Mouse (Mus musculus) heart, postnatal 0 days (tissue): ENCODE measurements around the gene Colq. TPM values are rescaled to one million over a fixed set of nuclear protein-coding genes. Genes with fewer than 3 reads are reported as not detected.

Experiments used
- ATAC-seq: fragments of 200-750 bp; cut with Nextera tagmentation; 2 replicates; pipeline ENCODE4 v1.8.0; 2017; ENCODE audit warnings: low read depth, moderate number of reproducible peaks, moderate library complexity; ENCODE audit not compliant: insufficient read depth
- DNase-seq: peaks from one replicate; pipeline ENCODE4 v3.0.0-alpha.2; 2016; ENCODE audit warnings: low spot score
- H3K27ac ChIP-seq: fragments of 300-500 bp; sonication (generic); 2 replicates; pipeline ENCODE4 v1.5.1; 2014; ENCODE audit warnings: low read depth, mild to moderate bottlenecking
- H3K27me3 ChIP-seq: fragments of 300-500 bp; sonication (generic); 2 replicates; pipeline ENCODE4 v1.6.1; 2014; ENCODE audit warnings: low read length, mixed read lengths; ENCODE audit not compliant: control insufficient read depth, insufficient read depth
- H3K36me3 ChIP-seq: fragments of 300-500 bp; sonication (generic); replicated peaks from 2 replicates; pipeline ENCODE4 v1.6.1; 2014; ENCODE audit warnings: low read length, mixed read lengths; ENCODE audit not compliant: control insufficient read depth, insufficient read depth
- H3K4me1 ChIP-seq: fragments of 300-500 bp; sonication (generic); 2 replicates; pipeline ENCODE4 v1.6.1; 2014; ENCODE audit warnings: antibody characterized with exemption; ENCODE audit not compliant: control insufficient read depth, insufficient read depth
- H3K4me2 ChIP-seq: fragments of 300-500 bp; sonication (generic); 2 replicates; pipeline ENCODE4 v1.6.1; 2014; ENCODE audit warnings: low read depth, mild to moderate bottlenecking, low read length, moderate library complexity
- H3K4me3 ChIP-seq: fragments of 300-500 bp; sonication (generic); 2 replicates; pipeline ENCODE4 v1.5.1; 2014; ENCODE audit warnings: low read depth, low read length
- H3K9ac ChIP-seq: fragments of 300-500 bp; sonication (generic); replicated peaks from 2 replicates; pipeline ENCODE4 v1.6.1; 2014; ENCODE audit warnings: low read depth, low read length, mixed read lengths
- H3K9me3 ChIP-seq: fragments of 300-500 bp; sonication (generic); replicated peaks from 2 replicates; pipeline ENCODE4 v1.6.1; 2016; ENCODE audit warnings: low read length; ENCODE audit not compliant: control insufficient read depth
- CTCF ChIP-seq: IDR thresholded peaks from 2 replicates; pipeline ENCODE4 v1.5.1; 2016; ENCODE audit warnings: antibody characterized with exemption, control low read depth, low read depth
- EP300 ChIP-seq: IDR thresholded peaks from 2 replicates; pipeline ENCODE4 v1.6.1; 2016; ENCODE audit warnings: antibody characterized with exemption, low read depth
- WGBS: fragments of 180-500 bp; shearing (Covaris S2); extraction: QIAGEN DNeasy Blood & Tissue Kit; methylation state at CpG from one replicate; pipeline ENCODE4 v1.1.7; 2014; 5-methylcytosine and 5-hydroxymethylcytosine counted together
- polyA plus RNA-seq: library from polyadenylated mRNA; unstranded; fragments of >200 nt; fragmentation: Nextera tagmentation; extraction: Ambion mirVana; gene quantifications from 2 replicates; pipeline ENCODE4 v1.2.1, GENCODE M21; 2015
- total RNA-seq: library from RNA; depleted of rRNA; stranded (reverse); fragments of >200 nt; gene quantifications from 2 replicates; pipeline ENCODE4 v1.2.3, GENCODE M21; 2014; ENCODE audit warnings: low replicate concordance; rRNA removed

The Colq gene
- total RNA-seq (13.8 and 16.4 TPM in 2 replicates), polyA plus RNA-seq (7.5 and 7.9 TPM in 2 replicates)

GRCm38 (mm10) chr14:31591243-31591642 is at the start of gene Colq:
Gene Colq, minus strand, starts transcription at chr14:31591343.
- ATAC-seq (no peak), DNase-seq (no peak)
- no peak within 1 kb of the TSS for H3K4me2 ChIP-seq
- no peak within 1 kb of the TSS for H3K9ac ChIP-seq
- H3K4me1 ChIP-seq = no peaks in the 10 kb centered on the region
- no peaks in the 10 kb centered on the region for H3K9me3 ChIP-seq
- no peak within 1 kb of the TSS for H3K4me3 ChIP-seq
- no peaks in the 10 kb centered on the region for H3K27me3 ChIP-seq
- 77% methylated on average over 3 of the region's 3 CpGs for WGBS
- TF ChIP-seq CTCF (no peak), EP300 (no peak)
- H3K36me3 ChIP-seq = no peaks in the 10 kb centered on the region
- no peak within 1 kb of the TSS for H3K27ac ChIP-seq

GRCm38 (mm10) chr14:31640346-31640889 is 49.3 kb upstream of the Colq start, which contains the start of gene Gm49387:
Gene Gm49387, minus strand, starts transcription at chr14:31640878.
- TF ChIP-seq CTCF = no peak
- TF ChIP-seq EP300 = no peak
- H3K27me3 ChIP-seq = no peaks in the 10 kb centered on the region
- H3K4me3 ChIP-seq = peak within 1 kb of the TSS; percentile 78
- peak within 1 kb of the TSS; percentile 92 for H3K4me2 ChIP-seq
- no peaks in the 10 kb centered on the region for H3K36me3 ChIP-seq
- H3K9ac ChIP-seq = peak within 1 kb of the TSS; percentile 72
- peak within 1 kb of the TSS; percentile 81 for H3K27ac ChIP-seq
- H3K4me1 ChIP-seq = peaks cover 14% of the 10 kb centered on the region
- ATAC-seq (peak; percentile 22), DNase-seq (no peak)
- no peaks in the 10 kb centered on the region for H3K9me3 ChIP-seq
- WGBS = 4% methylated on average over 26 of the region's 26 CpGs

- no peaks in the 10 kb centered on the region for H3K36me3 ChIP-seq
- TF ChIP-seq CTCF = no peak
- no peak for TF ChIP-seq EP300
- no peak overlapping the region for H3K4me3 ChIP-seq
- DNase-seq (no peak), ATAC-seq (no peak)
- H3K27ac ChIP-seq = no peak overlapping the region
- no peaks in the 10 kb centered on the region for H3K4me1 ChIP-seq
- WGBS = 73% methylated on average over 7 of the region's 7 CpGs
- no peak overlapping the region for H3K4me2 ChIP-seq
- no peak overlapping the region for H3K9ac ChIP-seq
- no peaks in the 10 kb centered on the region for H3K27me3 ChIP-seq
- H3K9me3 ChIP-seq = no peaks in the 10 kb centered on the region
Measured at GRCm38 (mm10) chr14:31630677-31631076, 39.5 kb upstream of the Colq start.

- TF ChIP-seq CTCF (no peak), EP300 (no peak)
Measured at GRCm38 (mm10) chr14:31622748-31623147, 31.6 kb upstream of the Colq start.

GRCm38 (mm10) chr14:31620591-31621223 is 29.6 kb upstream of the Colq start:
- 52% methylated on average over 9 of the region's 9 CpGs for WGBS
- DNase-seq = no peak
- Histone ChIP-seq H3K9me3 (no peaks in the 10 kb centered on the region), H3K4me1 (no peaks in the 10 kb centered on the region; the same call in 1 of the 2 replicates), H3K27me3 (no peaks in the 10 kb centered on the region), H3K4me2 (no peak overlapping the region), H3K27ac (no peak overlapping the region), H3K36me3 (peaks cover 11% of the 10 kb centered on the region; the same call in 1 of the 2 replicates), H3K4me3 (no peak overlapping the region), H3K9ac (0 out of 2 replicates have a peak overlapping the region, but pooled peaks have one; percentile 16)
- TF ChIP-seq EP300 = no peak
- no peak for ATAC-seq

More at GRCm38 (mm10) chr14:31622748-31623147, 31.6 kb upstream of the Colq start:
- DNase-seq = no peak
- no peak for ATAC-seq
- peaks cover 8% of the 10 kb centered on the region; the same call in 1 of the 2 replicates for H3K36me3 ChIP-seq
- H3K4me2 ChIP-seq = no peak overlapping the region
- no peak overlapping the region for H3K9ac ChIP-seq
- WGBS = 86% methylated on average over 12 of the region's 12 CpGs
- no peaks in the 10 kb centered on the region; the same call in 1 of the 2 replicates for H3K4me1 ChIP-seq
- no peak overlapping the region for H3K4me3 ChIP-seq
- H3K9me3 ChIP-seq = no peaks in the 10 kb centered on the region
- H3K27ac ChIP-seq = no peak overlapping the region
- no peaks in the 10 kb centered on the region for H3K27me3 ChIP-seq
